Mouse (Mus musculus) midbrain, embryonic 11.5 days (tissue): ENCODE measurements at regions not wholly inside any gene's neighbourhood (a gene's known extent, or its start where the extent isn't known, plus 50 kb on each side); places are given as distances from the start of the nearest gene placed in this dataset.

ENCODE experiments used
- ATAC-seq: fragments of 200-750 bp; cut with Nextera tagmentation; 2 replicates; pipeline ENCODE4 v1.8.0; 2017; ENCODE audit warnings: moderate TSS enrichment, moderate library complexity; ENCODE audit not compliant: low FRiP score
- DNase-seq: peaks from one replicate; pipeline ENCODE4 v3.0.0; 2015; ENCODE audit warnings: low spot score; ENCODE audit errors: missing footprints
- H3K27ac ChIP-seq: fragments of 300-500 bp; sonication (generic); 2 replicates; pipeline ENCODE4 v1.5.1; 2014; ENCODE audit warnings: low read depth, low read length
- H3K27me3 ChIP-seq: fragments of 300-500 bp; sonication (generic); 2 replicates; pipeline ENCODE4 v1.6.1; 2014; ENCODE audit warnings: mild to moderate bottlenecking, low read length, moderate library complexity, mixed read lengths; ENCODE audit not compliant: control insufficient read depth, insufficient read depth
- H3K36me3 ChIP-seq: fragments of 300-500 bp; sonication (generic); 2 replicates; pipeline ENCODE4 v1.6.1; 2014; ENCODE audit warnings: mild to moderate bottlenecking, low read length, moderate library complexity, mixed read lengths; ENCODE audit not compliant: control insufficient read depth, insufficient read depth
- H3K4me1 ChIP-seq: fragments of 300-500 bp; sonication (generic); 2 replicates; pipeline ENCODE4 v1.6.1; 2014; ENCODE audit warnings: low read length; ENCODE audit not compliant: control insufficient read depth, insufficient read depth
- H3K4me2 ChIP-seq: fragments of 300-500 bp; sonication (generic); 2 replicates; pipeline ENCODE4 v1.6.1; 2014; ENCODE audit warnings: mild to moderate bottlenecking, moderate library complexity
- H3K4me3 ChIP-seq: fragments of 300-500 bp; sonication (generic); 2 replicates; pipeline ENCODE4 v1.5.1; 2014; ENCODE audit warnings: low read depth, low read length
- H3K9ac ChIP-seq: fragments of 300-500 bp; sonication (generic); 2 replicates; pipeline ENCODE4 v1.6.1; 2014; ENCODE audit warnings: low read length
- H3K9me3 ChIP-seq: fragments of 300-500 bp; sonication (generic); 2 replicates; pipeline ENCODE4 v1.6.1; 2016; ENCODE audit warnings: low read length; ENCODE audit not compliant: control insufficient read depth
- WGBS: fragments of 180-500 bp; shearing (Covaris S2); extraction: QIAGEN DNeasy Blood & Tissue Kit; methylation state at CpG from one replicate; pipeline ENCODE4 v1.1.7; 2014; 5-methylcytosine and 5-hydroxymethylcytosine counted together

DNA sequence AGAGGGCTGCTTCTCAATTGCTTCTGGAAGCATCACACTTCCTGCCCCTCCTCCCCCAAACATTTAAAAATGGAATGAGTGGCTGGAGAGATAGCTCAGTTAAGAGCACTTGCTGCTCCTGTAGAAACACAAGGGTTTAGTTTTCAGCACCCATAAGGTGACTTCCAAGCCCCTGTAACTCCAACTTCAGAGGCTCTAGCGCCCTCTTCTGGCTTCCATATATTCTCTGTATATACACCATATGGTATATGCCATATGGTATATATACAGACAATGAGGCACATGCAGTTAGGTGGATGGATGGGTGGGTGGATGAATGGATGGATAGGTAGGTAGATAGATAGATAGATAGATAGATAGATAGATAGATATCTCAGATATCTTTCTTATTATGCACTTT, 483.2 kb upstream of the Nox3 start:
- Histone ChIP-seq H3K36me3 (no peaks in the 10 kb centered on the region), H3K4me2 (no peak overlapping the region), H3K4me3 (no peak overlapping the region), H3K4me1 (no peaks in the 10 kb centered on the region), H3K9ac (no peak overlapping the region), H3K27me3 (no peaks in the 10 kb centered on the region), H3K9me3 (no peaks in the 10 kb centered on the region), H3K27ac (no peak overlapping the region)
- no peak for DNase-seq
- 42% methylated on average over 1 of the region's 1 CpGs for WGBS
- no peak for ATAC-seq

DNA sequence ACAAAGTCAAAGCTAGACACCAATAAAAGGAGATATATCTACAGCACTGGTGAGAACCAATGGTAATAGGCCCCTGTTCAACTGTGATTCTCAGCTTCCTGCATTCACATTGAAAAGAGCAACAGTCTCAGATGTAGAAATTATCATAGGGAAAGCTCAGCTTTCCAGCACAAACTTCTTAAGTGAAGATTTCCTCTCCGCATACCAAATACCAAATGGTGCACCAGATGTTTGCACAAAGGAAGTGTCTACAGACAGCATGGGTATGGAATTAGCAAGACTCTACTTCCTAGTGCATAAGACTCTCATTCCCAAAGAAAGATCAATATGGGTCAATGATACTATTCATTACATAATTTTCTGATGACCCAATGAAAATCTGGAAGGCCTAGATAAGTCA, 486.0 kb upstream of the Nox3 start:
- Histone ChIP-seq H3K9ac (no peak overlapping the region), H3K27ac (no peak overlapping the region), H3K4me1 (no peaks in the 10 kb centered on the region), H3K9me3 (no peaks in the 10 kb centered on the region), H3K27me3 (no peaks in the 10 kb centered on the region), H3K4me2 (no peak overlapping the region), H3K36me3 (no peaks in the 10 kb centered on the region), H3K4me3 (no peak overlapping the region)
- no peak for ATAC-seq
- no peak for DNase-seq
- 89% methylated on average over 1 of the region's 1 CpGs for WGBS

DNA sequence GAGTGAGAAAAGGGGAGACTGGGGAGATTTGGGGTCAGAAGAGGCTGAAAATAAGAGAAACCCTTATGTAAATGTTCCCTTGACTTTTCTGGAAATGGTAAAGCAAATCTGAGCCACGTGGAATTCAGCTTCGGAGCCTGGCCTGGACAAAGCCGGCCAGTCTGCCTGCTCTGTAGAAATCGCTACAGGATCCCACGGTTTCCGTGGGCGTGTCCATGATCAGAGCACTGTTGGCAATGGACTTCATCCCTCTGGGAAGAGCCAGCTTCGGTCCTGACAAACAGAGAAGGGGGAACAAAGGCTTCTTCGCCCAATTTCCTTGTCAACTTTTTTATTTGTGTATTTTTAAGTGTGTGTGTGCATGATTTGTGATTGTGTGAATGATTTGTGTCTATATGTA, 490.7 kb upstream of the Nox3 start:
- H3K9me3 ChIP-seq: no peaks in the 10 kb centered on the region
- ATAC-seq: no peak
- H3K9ac ChIP-seq: no peak overlapping the region
- H3K4me2 ChIP-seq: no peak overlapping the region
- H3K4me3 ChIP-seq: no peak overlapping the region
- H3K36me3 ChIP-seq: no peaks in the 10 kb centered on the region
- H3K4me1 ChIP-seq: no peaks in the 10 kb centered on the region
- 81% methylated on average over 9 of the region's 9 CpGs for WGBS
- DNase-seq: no peak
- H3K27me3 ChIP-seq: no peaks in the 10 kb centered on the region
- H3K27ac ChIP-seq: no peak overlapping the region

DNA sequence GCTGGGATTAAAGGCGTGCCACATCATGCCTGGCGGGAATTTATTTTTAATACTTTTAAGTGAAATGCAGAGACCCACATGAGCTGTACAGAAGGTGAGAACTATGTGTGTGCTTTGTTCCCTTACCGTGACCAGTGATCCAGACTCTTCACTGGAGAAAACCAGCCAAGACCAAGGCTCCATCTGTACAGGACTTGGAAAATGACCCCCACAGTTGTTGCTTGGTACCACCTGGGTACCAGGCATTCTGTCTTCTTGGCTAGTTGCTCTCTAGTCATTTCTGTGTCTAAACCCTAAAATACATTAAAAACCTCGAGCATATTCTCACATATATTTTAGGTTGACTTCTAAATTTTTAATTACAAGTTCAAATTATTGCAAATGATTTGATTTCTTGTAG, 491.5 kb upstream of the Nox3 start:
- H3K4me3 ChIP-seq: no peak overlapping the region
- no peak overlapping the region for H3K4me2 ChIP-seq
- ATAC-seq (no peak), DNase-seq (no peak)
- no peaks in the 10 kb centered on the region for H3K9me3 ChIP-seq
- no peaks in the 10 kb centered on the region for H3K36me3 ChIP-seq
- H3K27ac ChIP-seq: no peak overlapping the region
- no peaks in the 10 kb centered on the region for H3K27me3 ChIP-seq
- WGBS: 79% methylated on average over 4 of the region's 4 CpGs
- H3K4me1 ChIP-seq: no peaks in the 10 kb centered on the region
- H3K9ac ChIP-seq: no peak overlapping the region

DNA sequence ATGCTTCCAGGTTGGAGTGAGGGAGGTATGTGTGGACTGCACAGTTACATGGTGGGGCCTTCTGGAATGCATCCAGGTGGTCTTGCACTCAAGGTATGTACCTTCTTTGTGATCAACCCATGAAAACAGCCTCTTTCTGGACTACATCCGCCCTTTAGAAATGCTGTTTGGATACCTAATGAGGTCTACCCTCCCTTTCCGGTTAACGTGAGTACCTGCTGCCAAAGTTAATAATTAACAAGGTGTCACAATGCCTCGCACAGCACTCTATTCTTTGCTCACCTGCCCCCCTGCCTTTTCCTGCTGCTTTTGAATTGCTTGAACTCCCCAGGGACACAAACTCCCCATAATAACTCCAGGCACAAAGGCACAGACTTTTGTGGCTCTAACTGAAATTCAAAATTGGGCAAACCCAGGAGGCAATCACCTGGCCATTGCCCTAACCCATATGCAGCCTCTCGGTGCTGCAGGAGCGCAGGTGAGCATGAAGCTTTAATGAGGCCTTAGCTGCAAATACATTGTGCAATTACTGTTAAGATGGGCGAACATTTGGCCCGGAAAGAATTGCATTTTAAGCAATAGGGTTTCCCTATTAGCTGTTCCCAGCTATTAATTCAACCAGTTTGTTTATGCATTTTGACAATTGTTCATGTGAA, 500.9 kb upstream of the Nox3 start:
- Histone ChIP-seq H3K27me3 (no peaks in the 10 kb centered on the region), H3K9me3 (no peaks in the 10 kb centered on the region), H3K36me3 (no peaks in the 10 kb centered on the region), H3K4me2 (no peak overlapping the region), H3K4me1 (no peaks in the 10 kb centered on the region), H3K9ac (no peak overlapping the region), H3K4me3 (no peak overlapping the region), H3K27ac (no peak overlapping the region)
- 75% methylated on average over 8 of the region's 8 CpGs for WGBS
- no peak for DNase-seq
- ATAC-seq: no peak

DNA sequence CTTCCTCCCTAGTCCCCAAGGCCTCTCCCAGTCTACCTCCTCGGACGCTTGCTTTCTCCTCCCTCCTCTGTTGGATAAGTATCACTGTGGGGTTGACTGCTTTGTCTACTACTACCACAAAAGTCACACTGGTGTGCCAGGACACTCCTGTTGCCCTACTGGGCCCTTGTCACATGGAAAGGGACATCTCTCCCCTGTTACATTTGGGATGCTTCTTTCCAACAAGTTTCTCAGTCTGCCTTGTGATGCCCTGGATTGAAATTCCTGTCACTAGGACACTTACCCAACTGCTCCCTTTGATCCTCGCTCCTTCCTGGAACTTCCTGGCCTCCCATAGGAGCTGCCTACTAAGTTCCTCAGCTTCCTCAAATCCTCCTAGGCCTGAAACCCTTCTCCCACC, 501.9 kb upstream of the Nox3 start:
- no peak overlapping the region for H3K27ac ChIP-seq
- WGBS: 80% methylated on average over 3 of the region's 3 CpGs
- H3K4me1 ChIP-seq: no peaks in the 10 kb centered on the region
- H3K9ac ChIP-seq: no peak overlapping the region
- H3K4me3 ChIP-seq: no peak overlapping the region
- H3K4me2 ChIP-seq: no peak overlapping the region
- DNase-seq: peak; percentile 77
- ATAC-seq: no peak
- H3K9me3 ChIP-seq: no peaks in the 10 kb centered on the region
- H3K27me3 ChIP-seq: no peaks in the 10 kb centered on the region
- H3K36me3 ChIP-seq: no peaks in the 10 kb centered on the region

DNA sequence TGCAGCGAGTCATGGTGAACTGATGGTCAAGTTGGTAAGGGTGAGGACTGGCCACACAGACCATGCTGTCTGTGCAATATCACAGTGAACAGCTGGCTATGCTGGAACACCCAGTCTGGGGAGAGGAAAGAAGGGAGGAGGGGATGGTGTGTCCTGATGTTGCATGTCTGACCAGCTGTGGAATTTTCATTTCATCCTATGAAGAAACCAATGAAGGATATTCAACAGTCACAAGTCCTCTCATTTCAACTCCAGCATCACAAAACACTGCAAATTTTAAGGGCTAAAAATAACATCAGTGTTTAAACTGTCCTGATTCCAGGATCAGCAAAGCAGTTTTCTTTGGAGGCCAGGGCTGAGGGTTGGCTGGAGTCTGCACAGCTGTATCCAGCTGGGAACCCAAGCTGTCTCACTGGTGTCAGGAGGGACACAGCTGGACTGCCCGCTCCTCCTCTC, 503.7 kb upstream of the Nox3 start:
- Histone ChIP-seq H3K9me3 (no peaks in the 10 kb centered on the region), H3K27ac (no peak overlapping the region), H3K4me3 (no peak overlapping the region), H3K4me1 (no peaks in the 10 kb centered on the region), H3K4me2 (no peak overlapping the region), H3K27me3 (no peaks in the 10 kb centered on the region), H3K9ac (no peak overlapping the region), H3K36me3 (no peaks in the 10 kb centered on the region)
- DNase-seq: no peak
- no peak for ATAC-seq
- WGBS: 88% methylated on average over 2 of the region's 2 CpGs

DNA sequence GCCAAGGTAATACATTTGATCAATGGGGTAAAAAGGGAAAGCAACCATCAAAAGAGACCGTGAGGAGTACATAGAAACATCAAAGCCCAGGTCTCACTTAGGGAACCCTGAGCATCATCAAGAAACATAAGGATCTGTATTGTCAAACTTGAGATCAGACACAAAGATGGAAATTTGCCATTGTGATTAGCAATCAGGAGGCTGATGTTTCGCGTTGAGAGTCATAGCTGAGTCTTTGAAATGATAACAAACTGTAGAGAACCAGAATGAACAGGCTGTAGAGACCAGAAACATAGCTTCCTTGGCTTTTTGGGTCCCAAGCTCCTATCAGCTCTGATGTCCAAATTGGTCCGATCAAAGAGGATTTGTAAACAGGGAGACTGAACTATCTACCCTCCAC, 505.2 kb upstream of the Nox3 start:
- Histone ChIP-seq H3K9ac (no peak overlapping the region), H3K27ac (no peak overlapping the region), H3K4me2 (no peak overlapping the region), H3K4me1 (no peaks in the 10 kb centered on the region), H3K27me3 (no peaks in the 10 kb centered on the region), H3K36me3 (no peaks in the 10 kb centered on the region), H3K4me3 (no peak overlapping the region), H3K9me3 (no peaks in the 10 kb centered on the region)
- DNase-seq (no peak), ATAC-seq (no peak)
- WGBS: 91% methylated on average over 4 of the region's 4 CpGs

DNA sequence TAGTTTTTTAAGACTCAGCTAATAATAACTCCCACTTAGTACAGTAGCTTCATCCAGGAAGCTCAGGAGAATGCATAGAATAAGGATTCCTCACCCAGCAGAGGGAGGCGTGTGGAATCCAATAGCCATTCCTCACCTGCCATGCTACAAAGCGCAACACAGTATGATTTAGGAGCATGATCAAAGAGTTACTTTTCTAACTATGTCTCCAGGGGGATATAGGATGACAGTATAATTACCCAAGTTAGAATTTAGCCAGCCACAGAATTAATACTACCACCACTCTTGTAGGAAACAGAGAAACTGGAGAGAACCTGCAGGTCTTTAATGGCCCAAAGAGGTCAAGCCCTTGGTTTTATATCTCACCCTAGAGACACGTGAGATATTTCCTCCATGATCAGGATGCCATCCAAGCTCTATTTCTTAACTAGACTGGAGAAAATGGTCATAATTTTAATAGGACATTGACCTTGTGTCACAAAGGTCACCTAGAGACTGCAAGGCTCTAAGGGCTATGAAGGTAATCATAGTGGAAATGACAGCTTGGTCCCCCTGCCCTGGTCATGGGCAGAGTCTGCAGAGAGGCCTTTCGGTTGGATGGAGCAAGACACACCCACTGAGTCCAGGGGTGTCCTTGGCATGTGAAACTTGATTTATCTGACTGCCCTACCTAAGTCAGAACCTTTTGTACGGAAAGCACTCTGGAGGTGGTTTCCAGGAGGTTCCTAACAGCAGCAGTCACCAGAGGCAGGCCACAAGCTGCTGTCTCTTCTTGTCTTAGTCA, 512.3 kb upstream of the Nox3 start:
- Histone ChIP-seq H3K9me3 (no peaks in the 10 kb centered on the region), H3K4me3 (no peak overlapping the region), H3K36me3 (no peaks in the 10 kb centered on the region), H3K4me1 (no peaks in the 10 kb centered on the region), H3K4me2 (no peak overlapping the region), H3K9ac (no peak overlapping the region), H3K27me3 (no peaks in the 10 kb centered on the region), H3K27ac (no peak overlapping the region)
- no peak for DNase-seq
- WGBS: 89% methylated on average over 5 of the region's 5 CpGs
- ATAC-seq: no peak
